Mouse (Mus musculus): Measurements from ENCODE around the gene Pycr1.

DNA sequence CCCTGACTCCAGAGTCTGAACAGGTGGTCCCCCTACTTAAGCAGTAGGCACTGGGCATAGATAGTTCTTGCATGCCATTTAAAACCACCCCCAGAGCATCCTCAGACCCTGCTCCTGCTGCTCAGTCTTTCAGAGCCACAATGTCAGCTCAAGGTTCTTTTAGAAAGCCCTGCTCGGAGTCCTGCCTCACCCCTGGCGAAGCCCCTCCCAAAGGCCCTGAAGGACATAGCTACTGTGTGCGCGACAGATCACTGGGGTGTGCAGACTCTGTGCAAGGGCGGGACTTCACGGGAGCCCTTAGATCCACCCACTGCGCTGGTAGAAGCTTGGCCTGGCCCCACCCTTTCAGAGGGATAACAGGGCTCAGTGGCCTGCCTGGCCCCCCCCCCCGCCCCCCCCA, 34.3 kb downstream of the Pycr1 start:
- TF ChIP-seq HCFC1 (IDR thresholded peaks at IDR 0.05; ENCODE audit: borderline replicate concordance, insufficient read depth, low read length) (no peak), ZC3H11A (IDR thresholded peaks at IDR 0.05; ENCODE audit: borderline replicate concordance, low read depth, low read length) (no peak), CHD2 (IDR thresholded peaks at IDR 0.05; ENCODE audit: low read depth, low read length) (no peak)

Data from ES-E14 (cell line).